Mouse (Mus musculus) lung, embryonic 15.5 days (tissue): ENCODE data around the gene Ruvbl2. TPM values are rescaled to one million over a fixed set of nuclear protein-coding genes. Genes with fewer than 3 reads are reported as not detected.
"Not testable (repeated sequence)": the region's sequence is repeated elsewhere in the genome, so short reads cannot be mapped to it uniquely, and the experiment has no call there.

Source experiments
- ATAC-seq: fragments of 200-750 bp; cut with Nextera tagmentation; 2 replicates; pipeline ENCODE4 v1.8.0; 2017; ENCODE audit warnings: moderate number of reproducible peaks, borderline replicate concordance; ENCODE audit not compliant: low FRiP score, low TSS enrichment; ENCODE audit errors: extremely low read depth
- H3K27ac ChIP-seq: fragments of 300-500 bp; sonication (generic); 2 replicates; pipeline ENCODE4 v1.5.1; 2015; ENCODE audit warnings: moderate library complexity, mild to moderate bottlenecking, inconsistent platforms
- H3K27me3 ChIP-seq: fragments of 300-500 bp; sonication (generic); 2 replicates; pipeline ENCODE4 v1.6.1; 2015; ENCODE audit warnings: inconsistent platforms
- H3K36me3 ChIP-seq: fragments of 300-500 bp; sonication (generic); 2 replicates; pipeline ENCODE4 v1.6.1; 2015; ENCODE audit warnings: inconsistent platforms
- H3K4me1 ChIP-seq: fragments of 300-500 bp; sonication (generic); 2 replicates; pipeline ENCODE4 v1.6.1; 2015; ENCODE audit warnings: inconsistent platforms
- H3K4me2 ChIP-seq: fragments of 300-500 bp; sonication (generic); 2 replicates; pipeline ENCODE4 v1.6.1; 2015; ENCODE audit warnings: inconsistent platforms, mild to moderate bottlenecking, moderate library complexity
- H3K4me3 ChIP-seq: fragments of 300-500 bp; sonication (generic); 2 replicates; pipeline ENCODE4 v1.5.1; 2015; ENCODE audit warnings: mild to moderate bottlenecking, inconsistent platforms
- H3K9ac ChIP-seq: fragments of 300-500 bp; sonication (generic); 2 replicates; pipeline ENCODE4 v1.6.1; 2015; ENCODE audit warnings: inconsistent platforms
- H3K9me3 ChIP-seq: fragments of 300-500 bp; sonication (generic); 2 replicates; pipeline ENCODE4 v1.6.1; 2016; ENCODE audit warnings: inconsistent platforms
- WGBS: fragments of 180-500 bp; shearing (Covaris S2); methylation state at CpG from one replicate; pipeline ENCODE4 v1.1.7; 2015; 5-methylcytosine and 5-hydroxymethylcytosine counted together
- polyA plus RNA-seq: library from polyadenylated mRNA; unstranded; fragments of >200 nt; fragmentation: Nextera tagmentation; extraction: Ambion mirVana; gene quantifications from 2 replicates; pipeline ENCODE4 v1.2.1, GENCODE M21; 2015

Ruvbl2 gene
- polyA plus RNA-seq, result 161 and 173 TPM in 2 replicates

DNA sequence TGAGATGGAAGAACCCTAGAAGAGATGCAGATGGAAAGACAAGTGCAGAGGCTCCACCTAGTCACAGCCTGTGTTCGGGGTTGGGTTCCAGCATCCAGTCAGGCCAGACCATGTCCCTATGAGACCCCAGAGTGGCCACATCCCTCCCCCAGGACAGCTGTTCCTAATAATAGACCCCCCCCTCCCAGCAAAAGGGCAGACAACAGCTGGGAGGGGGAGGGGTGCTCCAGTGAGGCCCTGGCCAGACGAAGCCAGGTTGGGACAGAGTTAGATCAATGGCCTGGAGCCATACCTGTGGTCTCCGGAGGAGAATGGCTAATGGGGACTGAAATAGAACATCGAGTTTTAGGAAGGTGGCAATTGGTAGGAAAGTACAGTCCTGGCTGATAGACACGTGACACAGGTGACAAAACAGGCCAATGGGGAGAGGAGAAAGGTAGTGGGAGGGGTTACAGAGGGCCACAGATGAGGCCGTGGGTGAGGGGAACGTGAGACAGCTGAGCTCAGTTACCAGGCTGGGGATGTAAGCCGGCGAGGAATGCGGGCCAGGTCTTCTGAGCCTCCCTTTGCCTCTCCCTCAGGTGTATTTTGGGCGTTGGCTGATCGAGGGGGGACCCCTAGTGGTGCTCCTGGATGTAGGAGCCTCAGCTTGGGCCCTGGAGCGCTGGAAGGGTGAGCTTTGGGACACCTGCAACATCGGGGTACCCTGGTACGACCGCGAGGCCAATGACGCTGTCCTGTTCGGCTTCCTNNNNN, at the start of gene Ruvbl2:
Ruvbl2 (minus strand) TSS at position 576 of the 756 bp plus-strand sequence.
- H3K9me3 ChIP-seq, result no peaks in the 10 kb centered on the region
- H3K4me2 ChIP-seq, result peak within 1 kb of the TSS; percentile 24; the same call in 1 of the 2 replicates
- no peak within 1 kb of the TSS for H3K27ac ChIP-seq
- 28% methylated on average over 19 of the region's 19 CpGs for WGBS
- no peak for ATAC-seq
- H3K4me1 ChIP-seq, result peaks cover 39% of the 10 kb centered on the region
- H3K9ac ChIP-seq, result peak within 1 kb of the TSS; percentile 30; the same call in 1 of the 2 replicates
- peaks cover 26% of the 10 kb centered on the region for H3K36me3 ChIP-seq
- no peak within 1 kb of the TSS for H3K4me3 ChIP-seq
- H3K27me3 ChIP-seq, result no peaks in the 10 kb centered on the region

- peaks cover 14% of the 10 kb centered on the region; the same call in 1 of the 2 replicates for H3K4me1 ChIP-seq
- WGBS, result 80% methylated on average over 12 of the region's 12 CpGs
- ATAC-seq, result no peak
Observed at GRCm38 (mm10) chr7:45486761-45487415, 49.0 kb upstream of the Ruvbl2 start, which contains the start of gene Gm45808. TSS of gene Gm45808 (minus strand) at chr7:45486811.

DNA sequence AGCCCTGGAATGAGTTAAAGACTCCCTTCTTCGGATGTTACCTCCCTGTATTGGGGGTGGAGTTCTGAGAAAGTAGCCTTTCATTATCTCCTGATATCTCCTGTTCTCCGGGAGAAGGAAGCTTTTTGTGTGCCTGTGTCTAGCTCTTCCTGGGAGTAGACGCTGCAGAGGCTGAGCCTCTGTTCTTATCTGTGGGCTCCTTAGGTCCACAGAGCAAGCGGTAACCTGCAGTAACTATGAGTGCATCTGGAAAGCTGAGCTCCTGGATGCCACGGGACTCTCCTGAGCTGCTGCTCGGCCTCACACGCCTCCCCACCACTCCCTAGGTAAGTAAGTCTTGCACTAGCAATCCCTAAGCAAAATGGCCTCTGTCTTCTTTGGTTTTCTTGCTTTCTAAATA, 48.3 kb upstream of the Ruvbl2 start:
- no peak overlapping the region for H3K27ac ChIP-seq
- ATAC-seq, result no peak
- H3K27me3 ChIP-seq, result no peaks in the 10 kb centered on the region
- 58% methylated on average over 7 of the region's 7 CpGs for WGBS
- H3K4me3 ChIP-seq, result no peak overlapping the region
- H3K9ac ChIP-seq, result no peak overlapping the region
- no peaks in the 10 kb centered on the region for H3K36me3 ChIP-seq
- H3K4me1 ChIP-seq, result peaks cover 10% of the 10 kb centered on the region; the same call in 1 of the 2 replicates
- H3K9me3 ChIP-seq, result no peaks in the 10 kb centered on the region
- no peak overlapping the region for H3K4me2 ChIP-seq

More at GRCm38 (mm10) chr7:45486761-45487415, 49.0 kb upstream of the Ruvbl2 start, which contains the start of gene Gm45808:
- Histone ChIP-seq H3K27me3 (no peaks in the 10 kb centered on the region), H3K4me3 (no peak within 1 kb of the TSS), H3K9ac (no peak within 1 kb of the TSS), H3K36me3 (no peaks in the 10 kb centered on the region), H3K4me2 (no peak within 1 kb of the TSS), H3K9me3 (no peaks in the 10 kb centered on the region), H3K27ac (no peak within 1 kb of the TSS)

- not testable (repeated sequence) for H3K36me3 ChIP-seq, ATAC-seq, H3K4me1 ChIP-seq, H3K27ac ChIP-seq, H3K9ac ChIP-seq, H3K27me3 ChIP-seq, H3K4me2 ChIP-seq, H3K4me3 ChIP-seq, H3K9me3 ChIP-seq
- WGBS, result 86% methylated on average over 5 of the region's 5 CpGs
Observed at GRCm38 (mm10) chr7:45484985-45485384, 47.1 kb upstream of the Ruvbl2 start.

GRCm38 (mm10) chr7:45482166-45482565, 44.3 kb upstream of the Ruvbl2 start:
- 90% methylated on average over 1 of the region's 1 CpGs for WGBS
- no peak overlapping the region for H3K4me2 ChIP-seq
- H3K27me3 ChIP-seq, result no peaks in the 10 kb centered on the region
- H3K9me3 ChIP-seq, result no peaks in the 10 kb centered on the region
- no peak for ATAC-seq
- no peaks in the 10 kb centered on the region; the same call in 1 of the 2 replicates for H3K4me1 ChIP-seq
- H3K4me3 ChIP-seq, result no peak overlapping the region
- H3K36me3 ChIP-seq, result no peaks in the 10 kb centered on the region
- no peak overlapping the region for H3K9ac ChIP-seq
- H3K27ac ChIP-seq, result no peak overlapping the region

GRCm38 (mm10) chr7:45481374-45481927, 43.6 kb upstream of the Ruvbl2 start, which contains the start of gene Tulp2:
TSS of gene Tulp2 (plus strand) at chr7:45481877.
- H3K4me2 ChIP-seq, result no peak within 1 kb of the TSS
- no peaks in the 10 kb centered on the region for H3K9me3 ChIP-seq
- no peaks in the 10 kb centered on the region; the same call in 1 of the 2 replicates for H3K4me1 ChIP-seq
- H3K36me3 ChIP-seq, result no peaks in the 10 kb centered on the region
- no peaks in the 10 kb centered on the region for H3K27me3 ChIP-seq
- no peak within 1 kb of the TSS for H3K9ac ChIP-seq
- H3K27ac ChIP-seq, result no peak within 1 kb of the TSS
- no peak within 1 kb of the TSS for H3K4me3 ChIP-seq
- peak; percentile 27; the same call in 1 of the 2 replicates for ATAC-seq
- WGBS, result 41% methylated on average over 15 of the region's 15 CpGs

DNA sequence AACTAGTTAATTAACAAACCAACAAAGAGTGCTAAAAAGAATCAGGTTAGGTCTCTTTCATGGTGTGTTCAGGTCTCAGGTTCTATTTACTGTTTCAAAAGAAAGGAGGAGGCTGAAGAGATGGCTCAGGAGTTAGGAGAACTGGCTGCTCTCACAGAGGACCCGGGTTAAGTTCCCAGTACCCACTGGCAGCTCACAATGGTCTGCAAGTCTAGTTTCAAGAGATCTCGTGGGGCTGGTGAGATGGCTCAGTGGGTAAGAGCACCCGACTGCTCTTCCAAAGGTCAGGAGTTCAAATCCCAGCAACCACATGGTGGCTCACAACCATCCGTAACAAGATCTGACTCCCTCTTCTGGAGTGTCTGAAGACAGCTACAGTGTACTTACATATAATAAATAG, 42.4 kb upstream of the Ruvbl2 start:
- H3K9me3 ChIP-seq, H3K4me3 ChIP-seq, H3K27me3 ChIP-seq, H3K27ac ChIP-seq, H3K36me3 ChIP-seq, H3K4me1 ChIP-seq, H3K9ac ChIP-seq, H3K4me2 ChIP-seq, ATAC-seq: not testable (repeated sequence)
- WGBS, result 76% methylated on average over 4 of the region's 4 CpGs

- Histone ChIP-seq H3K36me3 (no peaks in the 10 kb centered on the region), H3K9ac (no peak overlapping the region), H3K9me3 (no peaks in the 10 kb centered on the region), H3K4me3 (no peak overlapping the region), H3K27me3 (no peaks in the 10 kb centered on the region), H3K27ac (no peak overlapping the region), H3K4me2 (no peak overlapping the region), H3K4me1 (no peaks in the 10 kb centered on the region; the same call in 1 of the 2 replicates)
- no peak for ATAC-seq
- 97% methylated on average over 7 of the region's 7 CpGs for WGBS
Observed at GRCm38 (mm10) chr7:45478774-45479173, 40.9 kb upstream of the Ruvbl2 start.

- 7% methylated on average over 3 of the region's 3 CpGs for WGBS
- ATAC-seq, result no peak; the same call in 1 of the 2 replicates
Observed at GRCm38 (mm10) chr7:45477003-45477402, 39.1 kb upstream of the Ruvbl2 start.

GRCm38 (mm10) chr7:45476453-45476852, 38.6 kb upstream of the Ruvbl2 start:
- 39% methylated on average over 1 of the region's 1 CpGs for WGBS
- no peak overlapping the region for H3K4me3 ChIP-seq
- no peak for ATAC-seq

More at GRCm38 (mm10) chr7:45477003-45477402, 39.1 kb upstream of the Ruvbl2 start:
- H3K27ac ChIP-seq, result no peak overlapping the region
- no peaks in the 10 kb centered on the region for H3K36me3 ChIP-seq
- H3K9me3 ChIP-seq, result no peaks in the 10 kb centered on the region
- no peak overlapping the region for H3K9ac ChIP-seq
- no peak overlapping the region for H3K4me2 ChIP-seq
- no peak overlapping the region for H3K4me3 ChIP-seq
- H3K4me1 ChIP-seq, result no peaks in the 10 kb centered on the region; the same call in 1 of the 2 replicates
- H3K27me3 ChIP-seq, result no peaks in the 10 kb centered on the region

DNA sequence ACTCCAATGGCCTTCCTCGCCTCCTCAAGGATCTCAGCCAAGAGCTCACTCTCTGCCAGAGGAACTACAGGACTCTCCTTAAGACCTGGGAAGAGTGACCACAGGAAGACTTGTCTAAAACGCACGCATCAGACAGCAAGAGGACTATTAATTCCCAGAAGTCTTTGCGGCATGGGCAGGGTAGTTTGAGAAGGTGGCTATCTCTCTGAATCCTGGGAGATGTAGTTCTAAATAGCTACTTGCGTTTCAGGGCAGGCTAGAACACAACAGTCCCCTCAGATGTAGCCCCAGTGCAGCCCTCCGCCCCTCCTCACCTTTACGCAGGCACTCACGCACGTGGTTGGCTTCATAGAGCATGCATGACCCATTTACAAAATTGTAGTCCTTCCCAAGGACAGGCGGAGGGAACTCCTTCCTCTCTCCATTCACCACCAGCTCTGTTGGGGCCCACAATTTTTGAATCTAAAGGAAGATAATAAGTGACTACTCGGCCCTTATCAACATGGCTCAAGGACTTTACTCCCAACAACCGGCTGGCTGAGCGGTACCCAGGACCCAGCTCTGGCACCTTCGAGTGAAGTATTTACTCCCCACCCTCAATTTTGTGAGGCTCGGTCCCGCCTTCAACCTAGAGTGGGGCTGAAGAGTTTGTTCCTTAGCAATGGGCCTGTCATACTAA, 37.5 kb upstream of the Ruvbl2 start:
- no peak overlapping the region; the same call in 1 of the 2 replicates for H3K9ac ChIP-seq
- no peaks in the 10 kb centered on the region; the same call in 1 of the 2 replicates for H3K4me1 ChIP-seq
- H3K4me2 ChIP-seq, result peak overlapping the region; percentile 26
- WGBS, result 54% methylated on average over 16 of the region's 16 CpGs
- no peaks in the 10 kb centered on the region for H3K9me3 ChIP-seq
- no peak overlapping the region for H3K27ac ChIP-seq
- H3K36me3 ChIP-seq, result no peaks in the 10 kb centered on the region
- no peak overlapping the region for H3K4me3 ChIP-seq
- H3K27me3 ChIP-seq, result no peaks in the 10 kb centered on the region
- ATAC-seq, result peak; percentile 31; the same call in 1 of the 2 replicates

More at GRCm38 (mm10) chr7:45476453-45476852, 38.6 kb upstream of the Ruvbl2 start:
- no peaks in the 10 kb centered on the region for H3K36me3 ChIP-seq
- no peaks in the 10 kb centered on the region for H3K27me3 ChIP-seq
- no peaks in the 10 kb centered on the region for H3K9me3 ChIP-seq
- H3K27ac ChIP-seq, result no peak overlapping the region
- H3K4me1 ChIP-seq, result no peaks in the 10 kb centered on the region; the same call in 1 of the 2 replicates
- no peak overlapping the region for H3K4me2 ChIP-seq
- no peak overlapping the region for H3K9ac ChIP-seq
